Mouse (Mus musculus): ENCODE data around the gene Gtpbp4. TPM values are rescaled to one million over a fixed set of nuclear protein-coding genes. Genes with fewer than 3 reads are reported as not detected.

The Gtpbp4 gene
- polyA plus RNA-seq (2012; rRNA removed): 6.1 and 11.3 TPM in 2 replicates

DNA sequence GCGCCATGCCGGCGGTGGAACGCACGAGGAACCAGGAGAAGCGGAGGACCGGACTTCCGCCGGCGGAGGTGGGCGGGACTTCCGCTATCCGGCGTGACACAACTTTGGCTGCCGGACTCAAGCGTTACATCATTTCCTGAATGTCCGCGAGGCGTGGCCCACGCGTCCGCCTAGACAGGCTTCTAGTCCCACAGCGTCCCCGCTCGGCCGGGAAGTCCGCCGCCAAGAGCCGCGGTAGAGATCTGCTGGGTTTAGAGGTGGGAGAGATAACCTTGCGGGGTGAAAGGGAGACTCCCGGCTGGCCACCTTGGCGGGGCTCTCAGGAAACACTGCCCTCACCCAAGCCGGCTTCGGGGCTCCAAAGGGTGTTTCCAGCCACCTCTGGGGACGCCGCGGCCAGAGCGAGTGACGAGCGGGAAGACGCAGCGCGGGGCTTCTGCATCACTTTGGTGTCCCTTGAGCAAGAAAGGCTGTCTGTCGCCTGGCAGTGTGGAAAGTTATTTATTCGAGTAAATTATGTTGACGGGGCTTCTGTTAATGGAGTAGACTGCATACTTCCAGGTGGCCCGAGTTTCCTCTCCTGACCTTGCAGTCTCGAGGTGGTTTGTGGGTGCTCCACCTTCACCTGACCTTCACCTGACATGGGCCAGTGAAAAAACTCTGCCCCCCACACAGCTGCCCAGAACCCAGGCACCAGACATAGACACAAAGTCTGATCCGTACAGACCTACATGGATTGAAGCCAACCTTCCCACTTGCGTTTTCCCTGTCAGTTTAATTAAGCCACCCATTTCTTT, at the start of gene Gtpbp4:
TSS of gene Gtpbp4 (minus strand) at position 94 of the 797 bp plus-strand sequence.
- peak; percentile 94 for DNase-seq
- Histone ChIP-seq H3K4me1 (ENCODE audit: control insufficient read depth, insufficient read depth, low read length) (peaks cover 3% of the 10 kb centered on the region; the same call in 1 of the 2 replicates), H3K4me3 (replicated peaks; ENCODE audit: extremely low read depth, low read depth, low read length) (peak within 1 kb of the TSS; percentile 96)
- under 1% methylated on average over 51 of the region's 51 CpGs for WGBS
- TF ChIP-seq CTCF (IDR thresholded peaks at IDR 0.05; ENCODE audit: insufficient read depth, low read length): peak; percentile 51
- TF ChIP-seq POLR2A (IDR thresholded peaks at IDR 0.05; ENCODE audit: borderline replicate concordance, extremely low read depth, low read depth, low read length): peak; percentile 64; the same call in 1 of the 2 replicates

DNA sequence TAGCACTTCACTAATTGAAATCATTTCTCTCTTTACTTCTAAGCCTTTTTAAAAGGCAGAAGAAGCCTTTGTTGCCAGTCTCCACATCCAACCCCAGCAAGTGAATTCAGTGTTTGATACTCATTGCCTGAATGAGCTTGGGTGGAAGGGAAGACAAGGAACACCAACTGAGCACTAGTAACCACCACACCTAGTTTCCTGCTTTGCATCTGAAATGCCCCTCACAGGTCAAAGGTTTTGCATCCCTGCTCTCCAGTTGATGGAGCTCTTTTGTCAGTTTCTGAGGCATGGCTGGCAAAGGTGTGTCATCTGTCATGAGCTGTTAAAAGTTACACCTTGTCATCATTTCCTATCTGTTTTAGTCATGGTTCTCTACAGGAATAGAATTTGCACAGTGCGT, 48.8 kb upstream of the Gtpbp4 start:
- no peak for DNase-seq

DNA sequence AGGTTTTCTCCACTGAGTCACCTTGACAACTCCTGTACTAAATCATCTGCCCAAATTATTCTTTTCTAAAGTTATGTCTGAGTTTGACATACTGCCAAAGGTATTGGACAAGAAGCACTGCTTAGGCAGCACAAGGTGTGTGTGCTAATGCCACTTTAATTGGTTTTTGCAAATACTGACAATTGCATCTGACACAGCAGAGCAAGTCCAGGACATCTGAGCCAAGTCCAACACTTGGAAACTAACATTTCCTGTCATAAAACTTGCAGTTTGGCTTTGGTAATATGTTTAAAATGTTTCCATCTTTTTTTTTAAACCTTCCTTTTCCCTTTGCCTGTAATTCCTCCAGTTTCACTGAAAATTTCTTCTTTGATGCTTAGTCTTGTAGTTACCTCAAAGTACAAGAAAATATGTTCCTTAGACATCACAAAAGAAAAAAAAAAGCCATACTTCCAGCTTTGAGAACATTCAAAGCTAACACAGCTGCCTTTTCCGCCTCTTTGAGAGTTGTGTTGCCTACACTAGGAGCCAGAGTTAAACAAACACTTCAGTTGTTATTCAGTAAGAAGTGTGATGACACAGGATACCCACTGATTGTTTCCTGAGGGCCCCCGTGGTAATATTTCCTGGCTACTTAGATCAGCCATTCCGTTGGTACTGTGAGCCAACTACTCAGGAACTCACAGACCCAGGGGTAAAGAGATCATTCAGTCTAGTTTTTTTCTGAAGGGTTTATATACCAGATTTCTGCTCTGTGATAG, 47.6 kb upstream of the Gtpbp4 start:
- Histone ChIP-seq H3K4me1 (ENCODE audit: control insufficient read depth, insufficient read depth, low read length) (peaks cover 4% of the 10 kb centered on the region), H3K4me3 (replicated peaks; ENCODE audit: extremely low read depth, low read depth, low read length) (no peak overlapping the region)
- 10% methylated on average over 3 of the region's 3 CpGs for WGBS
- TF ChIP-seq CTCF (IDR thresholded peaks at IDR 0.05; ENCODE audit: insufficient read depth, low read length) (no peak), POLR2A (IDR thresholded peaks at IDR 0.05; ENCODE audit: borderline replicate concordance, extremely low read depth, low read depth, low read length) (no peak)
- no peak for DNase-seq

More for the DNA sequence above, 48.8 kb upstream of the Gtpbp4 start:
- Histone ChIP-seq H3K4me1 (ENCODE audit: control insufficient read depth, insufficient read depth, low read length) (peaks cover 4% of the 10 kb centered on the region), H3K4me3 (replicated peaks; ENCODE audit: extremely low read depth, low read depth, low read length) (no peak overlapping the region)
- no peak for TF ChIP-seq CTCF (IDR thresholded peaks at IDR 0.05; ENCODE audit: insufficient read depth, low read length)
- no peak for TF ChIP-seq POLR2A (IDR thresholded peaks at IDR 0.05; ENCODE audit: borderline replicate concordance, extremely low read depth, low read depth, low read length)
- WGBS: 100% methylated on average over 1 of the region's 1 CpGs

DNA sequence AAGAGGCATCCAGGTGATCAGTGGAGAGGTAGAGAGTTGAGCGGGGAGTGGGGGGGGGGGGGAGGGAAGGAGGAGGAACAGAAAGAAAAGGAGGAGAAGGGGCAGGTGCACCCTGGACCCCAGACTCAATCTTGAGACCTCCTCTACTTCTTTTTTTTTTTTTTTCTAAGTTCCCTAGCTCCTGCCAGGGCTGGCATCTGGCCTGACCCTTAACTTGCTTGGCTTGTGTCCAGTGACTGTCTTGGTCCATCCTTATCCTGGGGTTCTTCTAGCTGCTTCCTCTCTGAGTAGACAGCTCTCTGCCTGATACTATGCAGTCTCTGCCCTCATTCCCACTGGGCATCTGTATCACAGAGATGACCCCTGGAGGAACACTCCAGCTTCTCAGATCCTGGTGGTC, 44.7 kb upstream of the Gtpbp4 start:
- TF ChIP-seq CTCF (IDR thresholded peaks at IDR 0.05; ENCODE audit: insufficient read depth, low read length): no peak
- TF ChIP-seq POLR2A (IDR thresholded peaks at IDR 0.05; ENCODE audit: borderline replicate concordance, extremely low read depth, low read depth, low read length): no peak
- no peak for DNase-seq
- WGBS: 82% methylated on average over 1 of the region's 1 CpGs
- Histone ChIP-seq H3K4me3 (replicated peaks; ENCODE audit: extremely low read depth, low read depth, low read length) (no peak overlapping the region), H3K4me1 (ENCODE audit: control insufficient read depth, insufficient read depth, low read length) (peaks cover 4% of the 10 kb centered on the region)

DNA sequence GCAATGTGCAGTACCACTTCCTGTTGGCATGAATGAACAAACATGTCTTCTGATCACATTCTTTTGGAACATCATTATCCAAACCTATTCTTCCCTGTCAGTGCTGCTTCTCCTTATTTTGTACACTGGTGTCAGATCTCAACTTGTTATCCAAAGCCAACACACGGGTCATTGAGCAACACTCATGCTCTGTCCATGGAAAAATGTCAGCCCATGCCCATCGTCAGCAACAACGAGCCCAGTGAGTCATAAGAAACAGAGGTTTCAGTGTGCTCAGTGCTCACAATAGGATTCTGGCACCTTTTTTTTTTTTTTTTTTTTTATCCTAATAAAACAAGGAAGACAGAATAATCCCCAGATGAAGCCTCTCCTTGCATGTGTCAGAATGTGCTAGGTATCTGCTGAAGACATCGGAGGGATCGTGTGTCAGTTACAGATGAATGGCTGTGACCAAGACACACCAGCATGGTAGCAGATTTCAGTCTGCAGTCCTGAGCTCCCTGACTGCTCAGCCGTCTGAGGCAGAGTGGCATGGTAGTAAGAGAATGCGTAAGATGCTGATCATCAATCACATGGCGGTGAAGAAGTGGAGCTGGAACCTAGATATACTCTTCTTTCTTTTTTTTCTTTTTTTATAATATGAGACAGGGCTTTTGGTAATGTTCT, 36.2 kb upstream of the Gtpbp4 start:
- H3K4me1 ChIP-seq (ENCODE audit: control insufficient read depth, insufficient read depth, low read length): no peaks in the 10 kb centered on the region
- no peak for TF ChIP-seq CTCF (IDR thresholded peaks at IDR 0.05; ENCODE audit: insufficient read depth, low read length)
- no peak for TF ChIP-seq POLR2A (IDR thresholded peaks at IDR 0.05; ENCODE audit: borderline replicate concordance, extremely low read depth, low read depth, low read length)
- WGBS: 83% methylated on average over 8 of the region's 8 CpGs
- DNase-seq: no peak
- no peak overlapping the region for H3K4me3 ChIP-seq (replicated peaks; ENCODE audit: extremely low read depth, low read depth, low read length)

DNA sequence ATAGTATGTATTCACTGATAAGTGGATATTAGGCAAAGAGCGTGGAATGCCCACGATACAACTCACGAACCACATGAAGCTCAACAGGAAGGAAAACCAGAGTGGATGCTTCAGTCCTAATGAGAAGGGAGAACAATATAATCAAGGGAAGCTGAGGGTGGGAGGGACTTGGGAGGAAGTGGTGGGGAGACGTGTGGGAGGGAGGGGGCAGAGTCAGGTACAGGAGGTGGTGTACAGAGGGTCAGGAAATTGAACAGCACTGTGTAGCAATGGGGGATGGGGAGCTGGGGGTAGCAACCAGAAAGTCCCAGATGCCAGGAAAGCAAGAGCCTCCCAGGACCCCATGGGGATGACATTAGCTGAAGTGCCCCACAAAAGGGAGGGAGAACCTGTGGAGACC, 34.5 kb upstream of the Gtpbp4 start:
- whole genome bisulfite sequencing: 43% methylated on average over 4 of the region's 4 CpGs
- no peak overlapping the region for H3K4me3 ChIP-seq (replicated peaks; ENCODE audit: extremely low read depth, low read depth, low read length)
- no peaks in the 10 kb centered on the region for H3K4me1 ChIP-seq (ENCODE audit: control insufficient read depth, insufficient read depth, low read length)
- no peak for TF ChIP-seq POLR2A (IDR thresholded peaks at IDR 0.05; ENCODE audit: borderline replicate concordance, extremely low read depth, low read depth, low read length)
- TF ChIP-seq CTCF (IDR thresholded peaks at IDR 0.05; ENCODE audit: insufficient read depth, low read length): no peak
- no peak for DNase-seq

DNA sequence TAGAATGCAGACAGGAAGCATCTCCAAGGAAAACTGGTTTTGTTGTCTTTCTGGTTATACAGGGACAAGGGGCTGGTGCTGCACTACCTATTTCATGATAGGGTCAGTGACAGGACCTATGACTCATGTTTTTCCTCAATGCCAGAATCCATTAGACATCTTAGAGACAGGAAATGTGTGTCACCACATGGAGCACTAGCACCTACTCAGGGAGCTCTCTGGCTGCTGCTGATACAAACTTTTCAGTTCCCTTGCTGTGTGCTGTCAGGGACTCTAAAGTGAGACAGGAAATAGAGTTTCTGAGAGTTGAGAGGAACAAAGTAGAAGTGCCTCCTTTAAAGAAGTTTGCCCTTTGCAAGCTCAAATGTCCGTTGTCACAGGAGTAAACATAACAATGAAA, 31.4 kb upstream of the Gtpbp4 start:
- DNase-seq: no peak
- TF ChIP-seq CTCF (IDR thresholded peaks at IDR 0.05; ENCODE audit: insufficient read depth, low read length) (no peak), POLR2A (IDR thresholded peaks at IDR 0.05; ENCODE audit: borderline replicate concordance, extremely low read depth, low read depth, low read length) (no peak)
- Histone ChIP-seq H3K4me3 (replicated peaks; ENCODE audit: extremely low read depth, low read depth, low read length) (no peak overlapping the region), H3K4me1 (ENCODE audit: control insufficient read depth, insufficient read depth, low read length) (no peaks in the 10 kb centered on the region)
- 6% methylated on average over 1 of the region's 1 CpGs for WGBS

DNA sequence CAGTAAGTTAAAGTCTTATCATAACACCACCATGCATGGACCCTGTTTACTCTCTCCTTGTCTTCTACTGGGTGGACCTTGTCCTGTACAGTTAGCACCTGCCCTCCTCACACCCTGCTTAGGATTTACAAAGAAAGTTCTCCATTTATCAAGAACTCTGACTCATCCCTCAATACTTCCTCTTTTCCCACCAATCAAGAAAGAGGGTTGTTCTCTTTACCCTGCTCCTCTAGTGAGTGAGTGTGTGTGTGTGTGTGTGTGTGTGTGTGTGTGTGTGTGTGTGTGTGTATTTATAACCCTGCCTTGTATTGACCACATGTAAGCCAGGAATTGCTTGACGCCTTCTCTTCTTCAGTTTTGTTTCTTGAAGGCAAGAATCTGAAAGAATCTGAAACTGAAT, 26.7 kb upstream of the Gtpbp4 start:
- TF ChIP-seq CTCF (IDR thresholded peaks at IDR 0.05; ENCODE audit: insufficient read depth, low read length): no peak
- TF ChIP-seq POLR2A (IDR thresholded peaks at IDR 0.05; ENCODE audit: borderline replicate concordance, extremely low read depth, low read depth, low read length): no peak
- WGBS: 47% methylated on average over 1 of the region's 1 CpGs
- DNase-seq: no peak
- Histone ChIP-seq H3K4me1 (ENCODE audit: control insufficient read depth, insufficient read depth, low read length) (no peaks in the 10 kb centered on the region), H3K4me3 (replicated peaks; ENCODE audit: extremely low read depth, low read depth, low read length) (no peak overlapping the region)

DNA sequence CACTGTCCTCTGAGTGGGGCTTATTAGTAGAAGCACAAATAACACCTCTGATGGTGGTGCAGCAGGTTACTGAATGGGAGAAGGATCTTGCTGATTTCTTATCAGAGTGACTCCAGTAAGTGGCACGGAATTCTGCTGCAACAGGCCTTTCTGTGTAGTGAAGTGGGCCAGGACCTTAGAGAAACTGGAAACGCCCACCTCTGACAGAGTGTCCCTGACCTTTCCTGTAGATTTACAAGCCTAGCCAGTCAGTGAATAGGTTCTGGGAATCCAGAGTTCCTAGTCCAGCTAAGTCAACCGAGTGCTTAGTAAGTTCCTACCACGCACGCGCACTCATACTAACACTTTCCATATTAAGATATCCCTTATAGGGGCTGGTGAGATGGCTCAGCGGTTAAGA, 25.7 kb upstream of the Gtpbp4 start:
- no peaks in the 10 kb centered on the region for H3K4me1 ChIP-seq (ENCODE audit: control insufficient read depth, insufficient read depth, low read length)
- no peak for TF ChIP-seq POLR2A (IDR thresholded peaks at IDR 0.05; ENCODE audit: borderline replicate concordance, extremely low read depth, low read depth, low read length)
- 86% methylated on average over 7 of the region's 7 CpGs for WGBS
- no peak overlapping the region for H3K4me3 ChIP-seq (replicated peaks; ENCODE audit: extremely low read depth, low read depth, low read length)
- DNase-seq: no peak
